Mouse (Mus musculus) skeletal muscle tissue, adult 2 months (tissue): Measurements from ENCODE around the gene Rnasek.
A peak's percentile ranks its signal among the peaks of the same experiment; 100 is the strongest.

Experiments
- DNase-seq: peaks from one replicate; pipeline ENCODE4 v3.0.0-alpha.2; 2012; ENCODE audit warnings: low read depth, low spot score

Gene Rnasek

DNA sequence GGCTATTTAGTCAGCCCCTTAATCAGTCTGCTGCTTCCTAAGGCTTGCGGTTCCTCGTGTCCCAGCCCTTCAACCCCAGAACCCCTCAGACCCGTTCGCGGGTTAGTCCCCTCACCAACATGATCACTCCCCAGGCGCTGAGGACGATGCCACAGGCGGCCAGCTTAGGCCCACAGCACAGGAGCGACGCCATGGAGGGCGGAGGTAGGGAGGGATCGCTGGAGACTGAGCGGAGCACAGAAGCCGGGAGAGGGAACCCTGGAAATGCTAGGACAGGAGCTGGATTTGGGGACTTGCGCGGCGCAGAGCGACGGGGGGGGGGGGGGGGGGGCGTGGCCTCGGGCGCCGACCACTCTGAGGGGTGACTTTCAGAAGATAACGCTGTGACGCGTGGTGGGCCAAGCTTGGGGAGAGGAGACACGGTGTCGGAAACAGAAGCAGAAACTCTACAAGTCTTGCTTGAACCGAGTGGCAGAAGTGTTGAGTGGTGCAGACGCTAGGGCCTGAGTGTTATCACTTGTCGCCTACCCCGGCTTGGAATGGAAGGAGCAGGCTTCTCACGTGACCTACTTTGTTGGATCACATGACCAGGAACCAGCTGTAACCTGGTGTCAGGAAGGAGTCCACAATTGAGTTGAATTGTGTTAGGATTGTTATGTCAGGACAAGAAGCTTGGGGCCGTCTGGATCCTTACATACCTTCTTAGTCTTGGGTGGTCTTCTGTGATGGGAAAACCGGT lies at the start of gene Rnasek, which contains the start of gene Gm21988:
Gene Rnasek (minus strand): TSS at position 302 of the 739 bp plus-strand sequence.
Gene Gm21988 (minus strand): TSS at position 290 of the 739 bp plus-strand sequence.
- peak; percentile 84 for DNase-seq

DNA sequence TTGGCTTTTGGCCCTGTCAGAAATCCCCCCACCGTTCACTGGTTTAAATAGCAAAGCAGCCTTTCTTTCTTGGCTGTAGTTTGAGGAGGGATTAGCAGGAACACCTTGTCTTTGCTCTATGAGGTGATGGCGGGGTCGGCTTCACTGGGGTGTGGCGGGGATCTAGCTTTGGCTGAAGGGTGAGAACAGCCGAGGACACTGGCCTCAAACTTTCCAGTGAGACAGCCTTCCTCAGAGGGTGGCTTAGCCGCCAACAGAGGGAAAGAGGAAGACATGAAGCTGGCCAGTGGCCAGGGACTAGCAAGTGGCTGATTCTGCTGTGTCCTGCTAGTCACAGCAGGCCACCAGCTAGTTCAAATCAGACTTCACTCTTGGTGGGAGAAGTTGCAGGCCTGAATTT lies 49.6 kb upstream of the Rnasek start:
- peak; percentile 66 for DNase-seq

DNA sequence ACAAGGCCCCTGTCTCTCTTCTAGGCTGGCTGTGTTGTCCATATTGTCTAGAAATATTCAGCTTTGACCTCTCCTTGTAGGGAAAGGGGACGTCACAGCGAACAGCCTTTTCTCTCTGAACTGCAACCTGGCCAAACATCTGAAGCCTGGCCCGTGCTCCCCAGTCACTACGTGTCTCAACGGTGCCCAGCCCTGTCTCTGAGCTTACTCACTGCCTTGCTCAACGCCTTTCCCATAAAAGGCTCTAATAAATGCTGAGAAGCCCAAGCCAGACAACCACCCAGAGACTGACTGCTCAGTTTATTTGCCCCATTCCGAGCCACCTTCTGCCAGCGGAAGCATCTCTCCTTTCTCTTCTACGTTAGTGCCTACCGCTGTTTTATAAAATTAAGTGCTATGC lies 48.5 kb upstream of the Rnasek start:
- no peak for DNase-seq

DNA sequence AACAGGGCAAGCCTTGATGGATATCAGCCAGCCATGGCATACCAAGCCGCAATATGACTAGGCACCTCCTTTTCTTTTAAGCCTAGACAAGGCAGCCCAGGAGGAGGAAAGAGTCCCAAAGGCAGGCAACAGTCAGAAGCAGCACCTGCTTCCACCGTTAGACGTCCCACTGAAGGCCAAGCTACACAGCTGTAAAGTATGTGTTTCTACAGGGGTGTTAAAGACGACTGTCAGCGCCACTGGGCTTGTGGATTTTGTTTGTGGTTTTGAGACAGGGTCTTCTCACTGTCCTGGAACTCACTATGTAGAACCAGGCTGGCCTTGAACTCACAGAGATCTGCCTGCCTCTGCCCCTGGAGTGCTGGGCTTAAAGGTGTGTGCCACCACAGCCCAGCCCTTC lies 46.0 kb upstream of the Rnasek start:
- DNase-seq: no peak

DNA sequence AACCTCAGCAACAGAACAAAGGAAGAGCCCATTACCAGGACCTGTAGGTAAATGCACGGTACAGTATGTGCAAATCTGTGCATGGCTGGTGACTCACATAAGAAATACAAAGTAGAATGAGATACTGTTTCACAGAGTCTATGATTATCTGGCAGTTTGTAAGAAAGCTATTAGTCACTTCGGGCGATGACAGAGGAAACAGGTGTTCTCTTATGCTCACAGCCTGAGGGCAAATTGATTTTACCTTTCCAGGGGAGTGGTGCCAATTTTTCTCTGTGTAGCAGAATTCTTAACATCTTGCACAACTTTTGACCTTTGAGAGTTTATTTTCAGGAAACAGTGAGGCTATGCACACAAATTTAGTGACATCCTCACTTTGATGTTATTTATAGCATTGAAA lies 45.1 kb upstream of the Rnasek start:
- DNase-seq: peak; percentile 56

DNA sequence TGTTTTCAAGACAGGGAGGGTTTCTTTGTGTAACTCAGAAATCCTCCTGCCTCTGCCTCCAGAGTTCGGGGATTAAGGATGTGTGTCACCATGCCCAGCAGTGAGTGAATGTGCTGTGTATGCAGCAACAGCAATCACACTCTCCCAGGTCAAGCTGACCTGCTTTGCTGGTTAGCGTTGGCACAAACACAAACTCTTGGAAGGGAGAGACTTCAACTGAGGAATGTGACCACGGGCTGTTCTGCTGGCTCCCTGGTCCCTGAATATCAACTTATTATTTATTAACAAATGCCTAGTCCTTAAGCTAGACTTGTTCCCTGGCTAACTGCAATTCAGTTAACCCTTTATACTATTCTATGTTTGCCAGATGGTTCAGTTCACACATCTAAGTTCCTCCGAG lies 44.0 kb upstream of the Rnasek start:
- DNase-seq: no peak

DNA sequence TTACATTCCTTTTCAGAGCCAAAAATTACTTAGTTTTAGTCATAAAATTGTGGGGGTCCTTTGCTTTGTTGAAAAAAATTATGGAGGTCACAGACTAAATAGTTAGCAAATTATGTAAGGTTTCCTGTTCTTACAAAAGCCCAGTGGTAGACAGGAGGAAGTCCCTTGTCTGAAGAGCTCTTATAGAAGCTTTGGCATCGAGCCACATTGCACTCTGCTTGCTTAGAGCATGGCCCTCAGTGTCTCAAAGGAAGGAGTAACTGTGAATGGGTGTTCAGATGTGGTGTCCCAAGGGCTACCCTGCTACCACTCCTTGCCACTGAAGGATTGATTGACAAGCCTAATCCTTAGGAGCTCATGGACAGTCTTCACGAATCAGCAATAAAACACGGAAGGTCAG lies 40.8 kb upstream of the Rnasek start:
- DNase-seq: no peak

DNA sequence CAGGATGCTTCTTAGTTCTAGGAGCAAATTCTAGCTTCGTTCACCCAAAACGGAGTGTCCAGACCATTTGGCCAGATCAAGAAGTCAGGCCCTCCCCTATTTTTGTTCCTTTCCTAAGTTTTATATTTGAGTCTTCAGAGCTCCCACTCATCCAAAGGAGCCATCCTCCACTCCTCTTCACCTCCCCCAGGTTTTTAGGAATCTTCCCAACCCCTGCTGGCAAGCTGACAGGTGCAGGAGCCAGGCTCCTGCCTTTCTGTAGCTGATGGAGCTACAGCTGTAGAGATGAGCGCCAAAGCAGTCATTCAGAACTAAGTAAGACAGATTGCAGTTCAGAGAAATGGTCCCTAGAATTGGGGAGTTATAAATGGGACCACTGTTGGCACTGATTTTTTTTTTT lies 39.3 kb upstream of the Rnasek start:
- no peak for DNase-seq

DNA sequence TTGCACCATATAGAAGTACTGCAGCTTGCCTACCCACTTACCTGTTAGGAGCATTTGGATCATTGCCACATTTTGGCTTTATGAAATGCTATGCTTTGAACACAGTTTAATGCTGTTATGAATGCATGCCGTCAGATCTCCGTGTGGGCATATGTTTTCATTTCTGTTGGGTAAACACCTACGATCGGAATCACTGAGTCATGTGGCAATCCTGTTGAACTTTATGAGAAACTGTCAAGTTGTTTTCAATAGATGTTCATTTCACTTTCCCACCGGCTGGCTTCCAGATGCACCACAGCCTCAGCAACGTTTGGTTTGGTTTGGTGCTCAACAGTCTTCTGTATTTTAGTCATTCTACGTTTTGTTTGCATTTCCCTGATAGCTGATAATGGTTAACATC lies 32.0 kb upstream of the Rnasek start:
- no peak for DNase-seq

DNA sequence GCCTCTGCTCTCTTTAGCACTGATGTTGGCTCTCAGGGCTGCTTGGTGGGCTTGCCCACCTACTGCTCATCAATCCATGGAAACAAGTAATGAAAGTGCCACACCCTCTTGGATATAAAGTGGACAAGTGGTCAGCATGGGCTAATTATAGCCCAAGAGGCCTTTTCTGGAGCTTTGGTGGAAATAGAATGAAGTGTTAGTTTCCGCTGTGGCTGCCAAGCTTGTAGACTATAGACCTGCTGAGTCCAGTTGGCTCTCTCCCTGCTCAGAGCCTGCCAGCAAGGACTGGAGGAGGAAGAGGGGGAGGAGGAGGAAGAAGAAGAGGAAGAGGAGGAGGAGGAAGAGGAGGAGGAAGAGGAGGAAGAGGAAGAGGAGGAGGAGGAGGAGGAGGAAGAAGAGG lies 26.8 kb upstream of the Rnasek start:
- DNase-seq: peak; percentile 32

DNA sequence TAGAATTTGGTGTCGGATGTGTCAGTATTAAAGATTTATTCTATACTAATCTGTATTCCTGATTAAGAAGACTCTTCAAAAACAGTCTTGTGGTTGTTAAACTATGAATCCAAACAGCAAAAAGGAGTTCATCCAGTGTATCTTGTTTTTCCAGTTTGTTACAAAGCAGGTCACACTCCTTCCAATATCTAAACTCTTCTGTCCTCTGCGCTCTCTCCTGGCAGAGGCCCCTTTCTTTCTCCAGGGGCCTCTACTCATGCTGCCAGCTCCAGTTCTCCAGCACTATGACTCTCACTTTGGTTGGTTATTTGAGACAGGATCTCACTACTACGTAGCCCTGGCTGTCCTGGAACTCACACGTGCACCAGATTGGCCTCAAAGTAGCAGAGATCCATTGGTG lies 26.2 kb upstream of the Rnasek start:
- DNase-seq: no peak

DNA sequence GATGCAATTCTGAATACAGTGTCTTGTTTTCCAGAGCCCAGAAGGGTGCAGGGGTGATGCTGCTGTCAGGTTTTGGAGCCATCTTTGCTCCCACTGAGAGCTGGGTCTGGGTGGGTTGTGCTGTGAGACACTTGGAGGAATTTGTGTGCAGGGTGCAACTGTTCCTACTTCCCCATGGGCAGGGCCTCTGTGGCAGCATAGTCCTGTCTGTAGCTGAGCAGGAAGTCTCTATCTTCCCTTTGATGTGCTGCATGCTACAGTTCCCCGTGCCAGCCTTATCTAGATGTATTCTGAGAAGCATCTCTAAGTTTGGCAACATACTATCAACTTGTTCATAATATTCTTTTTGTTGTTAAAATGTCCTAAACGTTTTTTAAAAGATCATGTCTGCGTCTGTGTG lies 25.6 kb upstream of the Rnasek start:
- no peak for DNase-seq

DNA sequence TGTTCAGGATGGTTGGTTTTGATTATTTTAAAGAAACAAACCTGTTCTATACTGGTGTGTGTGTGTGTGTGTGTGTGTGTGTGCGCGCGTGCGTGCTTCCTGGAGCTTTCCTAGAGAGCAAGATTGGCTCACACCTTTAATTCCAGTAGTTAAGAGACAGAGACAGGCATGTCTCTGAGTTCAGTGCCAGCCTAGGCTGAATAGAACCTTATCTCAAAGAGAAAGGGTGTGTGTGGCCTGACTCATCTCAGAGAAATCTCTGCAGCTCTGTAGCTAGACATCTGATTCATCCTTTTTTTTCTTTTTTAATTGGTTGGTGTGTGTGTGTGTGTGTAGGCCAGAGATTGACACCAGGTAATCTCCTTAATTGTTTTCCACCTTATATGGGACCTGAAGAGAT lies 19.4 kb upstream of the Rnasek start:
- no peak for DNase-seq

DNA sequence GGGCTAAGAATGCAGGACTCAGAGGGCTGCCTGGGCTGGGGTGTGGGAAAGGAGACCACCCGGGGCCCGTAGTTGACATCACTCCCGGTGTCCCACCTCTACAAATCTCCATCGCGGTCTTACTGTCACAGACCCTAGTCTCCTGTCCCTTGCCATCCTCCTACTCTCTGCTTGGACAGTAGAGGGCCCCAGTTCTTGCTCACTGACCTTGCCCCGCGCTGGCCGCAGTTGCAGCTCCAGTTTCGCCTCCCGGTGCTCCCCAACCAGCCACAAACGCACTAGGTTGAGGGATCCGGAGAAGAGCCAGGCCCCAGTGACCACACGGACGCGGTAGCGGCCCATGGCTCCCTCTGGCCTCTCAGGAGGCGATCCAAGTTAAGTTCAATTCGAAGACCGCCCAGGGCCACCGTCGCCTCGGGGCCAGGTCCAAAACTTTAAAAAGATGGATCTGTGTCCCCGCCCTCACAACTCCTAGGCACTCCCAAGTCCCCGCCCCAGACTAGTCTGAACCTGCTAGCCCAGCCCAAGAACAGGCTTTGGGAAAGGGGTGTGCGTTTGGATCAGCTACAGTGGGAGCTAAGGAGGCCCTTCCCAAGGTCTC lies 15.4 kb upstream of the Rnasek start, which contains the start of gene Alox12:
Gene Alox12 (minus strand): TSS at position 423 of the 601 bp plus-strand sequence.
- no peak for DNase-seq

DNA sequence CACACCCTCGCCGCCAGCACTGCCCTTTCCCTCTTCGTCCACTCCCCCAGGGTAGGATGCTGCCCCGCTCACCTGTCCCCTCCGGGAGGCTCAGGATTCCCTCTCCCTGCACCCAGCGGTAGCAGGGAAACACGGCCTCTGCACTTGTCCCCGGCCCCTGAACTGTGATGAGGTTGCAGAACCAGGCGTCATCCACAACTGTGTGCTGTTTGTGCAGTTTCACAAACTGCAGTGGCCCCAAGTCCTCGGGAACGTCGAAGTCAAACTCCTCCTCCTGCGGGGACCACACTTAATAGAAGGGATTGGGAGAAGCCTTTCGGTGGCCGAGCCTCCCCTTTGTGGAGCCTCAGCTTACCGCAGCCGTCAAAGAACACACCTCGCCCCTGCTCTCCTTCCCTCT lies 14.7 kb upstream of the Rnasek start:
- DNase-seq: no peak

DNA sequence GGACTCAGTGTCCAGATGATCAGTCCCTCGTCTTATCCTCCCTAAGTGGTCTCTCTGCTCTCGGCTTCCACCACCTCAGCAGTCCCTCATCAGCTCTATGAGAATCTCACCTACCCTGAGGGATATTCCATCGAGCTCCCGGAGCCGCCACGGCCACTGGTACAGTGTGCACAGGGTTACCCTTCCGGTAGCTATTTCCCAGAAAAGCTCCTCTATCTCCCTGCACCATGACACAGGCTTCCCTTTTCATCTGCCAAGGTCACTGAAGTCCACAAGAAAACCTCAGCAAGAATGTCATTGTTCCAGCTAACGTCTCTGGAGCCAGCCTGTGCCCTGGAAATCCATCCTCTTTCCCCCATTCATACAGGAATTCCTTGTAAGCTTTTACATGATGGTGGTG lies 12.2 kb upstream of the Rnasek start:
- no peak for DNase-seq

DNA sequence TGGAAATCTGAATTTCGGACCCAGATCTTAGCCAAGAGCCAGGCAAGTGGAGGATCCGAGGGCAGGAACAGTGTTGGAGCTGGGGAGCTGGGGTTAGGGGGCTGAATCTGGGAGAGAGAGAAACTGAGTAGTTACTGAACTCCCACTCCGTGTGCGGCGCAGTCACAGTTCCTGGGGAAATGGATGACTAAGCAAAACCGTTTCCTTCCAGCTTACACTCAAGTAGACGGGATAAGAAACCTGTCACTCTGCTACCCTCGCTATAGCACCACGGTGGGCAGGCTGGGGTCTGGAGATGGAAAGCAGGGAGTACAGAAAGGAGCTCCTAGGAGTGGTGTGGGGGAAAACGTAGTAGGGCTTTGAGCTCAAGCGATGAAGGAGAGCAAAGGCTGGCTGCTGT lies 10.5 kb upstream of the Rnasek start:
- no peak for DNase-seq

DNA sequence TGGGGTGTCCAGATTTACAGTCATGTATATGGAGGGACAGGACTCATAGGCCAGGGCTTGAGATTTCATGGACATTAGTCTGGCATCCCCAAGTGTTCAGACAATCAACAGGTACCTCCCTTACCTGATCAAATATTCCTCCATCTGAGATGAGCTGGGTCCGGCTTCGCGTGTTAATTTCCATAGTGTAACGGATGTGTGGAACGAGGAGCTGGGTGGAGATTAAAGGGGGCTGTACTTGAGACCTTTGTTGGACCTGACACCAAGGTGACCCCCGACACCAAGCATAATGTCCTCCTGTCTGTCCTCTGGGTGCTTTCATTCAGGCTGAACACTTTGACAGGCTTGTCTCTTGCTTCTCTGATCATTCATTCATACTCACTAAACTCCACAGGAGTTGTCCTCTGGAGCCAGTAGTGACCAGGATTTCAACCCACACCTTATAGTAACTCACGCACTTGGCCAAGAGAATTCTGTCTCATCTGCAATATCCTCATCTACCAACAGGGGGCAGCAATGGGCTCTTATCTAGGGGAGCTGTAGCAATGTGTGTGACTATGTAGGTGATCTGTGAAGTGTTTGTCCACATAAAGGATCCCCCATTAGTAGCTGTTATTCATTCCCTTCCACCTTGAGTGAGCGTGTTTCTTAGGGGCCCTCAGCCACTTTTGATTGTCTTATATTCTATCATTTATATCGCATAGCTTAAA lies 7.6 kb upstream of the Rnasek start:
- DNase-seq: no peak

DNA sequence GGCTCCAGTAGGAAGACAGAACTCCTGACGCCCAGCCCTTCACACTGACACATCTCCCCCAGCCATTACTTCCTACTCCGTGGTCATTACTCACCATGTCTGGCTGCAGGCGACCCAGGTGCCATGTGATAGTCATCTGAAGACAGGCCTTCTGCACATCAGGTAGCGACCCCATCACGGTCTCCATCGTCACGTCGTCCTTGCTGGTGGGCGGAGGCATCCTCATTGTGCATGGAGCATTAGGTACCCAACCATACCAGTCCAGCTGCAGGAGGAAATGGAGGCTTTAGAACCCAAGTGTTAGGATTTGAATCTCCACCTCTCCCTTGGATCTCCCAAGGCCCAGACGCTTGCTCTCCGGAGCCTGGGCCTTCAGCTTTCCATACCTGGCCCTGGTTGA lies 2.9 kb upstream of the Rnasek start:
- no peak for DNase-seq

DNA sequence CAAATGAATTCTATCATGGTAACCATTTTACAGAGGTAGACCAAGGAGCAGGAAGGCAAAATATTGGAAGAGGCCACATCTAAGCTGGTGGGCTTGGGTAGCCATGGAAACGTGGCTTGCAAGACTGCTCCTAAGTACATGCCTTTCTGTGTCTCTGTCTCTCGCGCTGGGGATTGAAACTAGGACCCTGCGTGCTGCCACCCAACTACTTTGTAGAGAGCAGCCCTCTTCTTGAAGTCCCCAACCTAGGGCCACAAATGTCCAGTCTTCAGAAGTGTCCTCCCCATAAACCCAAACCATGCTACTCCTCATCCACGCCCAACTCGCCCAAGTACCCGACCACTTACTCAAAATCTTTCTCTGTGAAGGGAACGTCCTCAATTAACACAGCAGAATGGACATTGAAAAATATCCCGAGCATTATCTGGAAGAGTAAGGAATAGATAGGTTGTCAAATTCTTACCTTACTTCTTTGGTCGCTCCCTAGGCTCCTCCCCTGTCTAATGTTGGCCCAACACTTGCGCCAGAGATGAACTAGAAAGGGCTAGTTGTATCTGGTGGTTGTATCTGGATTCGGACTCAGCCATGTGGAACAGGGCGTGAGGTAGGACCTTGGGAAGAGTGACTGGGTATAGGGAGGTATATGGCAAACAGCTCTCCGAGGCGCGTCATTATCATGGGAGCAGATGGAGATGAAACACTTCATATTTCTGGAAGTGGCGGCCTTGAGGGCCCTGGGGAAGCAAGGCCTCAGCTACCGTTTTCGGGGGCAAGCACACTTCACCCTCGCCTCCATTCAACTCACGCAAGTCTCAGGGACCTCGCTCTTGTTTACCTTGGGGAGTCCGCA lies 826 bp downstream of the Rnasek start:
- no peak for DNase-seq

DNA sequence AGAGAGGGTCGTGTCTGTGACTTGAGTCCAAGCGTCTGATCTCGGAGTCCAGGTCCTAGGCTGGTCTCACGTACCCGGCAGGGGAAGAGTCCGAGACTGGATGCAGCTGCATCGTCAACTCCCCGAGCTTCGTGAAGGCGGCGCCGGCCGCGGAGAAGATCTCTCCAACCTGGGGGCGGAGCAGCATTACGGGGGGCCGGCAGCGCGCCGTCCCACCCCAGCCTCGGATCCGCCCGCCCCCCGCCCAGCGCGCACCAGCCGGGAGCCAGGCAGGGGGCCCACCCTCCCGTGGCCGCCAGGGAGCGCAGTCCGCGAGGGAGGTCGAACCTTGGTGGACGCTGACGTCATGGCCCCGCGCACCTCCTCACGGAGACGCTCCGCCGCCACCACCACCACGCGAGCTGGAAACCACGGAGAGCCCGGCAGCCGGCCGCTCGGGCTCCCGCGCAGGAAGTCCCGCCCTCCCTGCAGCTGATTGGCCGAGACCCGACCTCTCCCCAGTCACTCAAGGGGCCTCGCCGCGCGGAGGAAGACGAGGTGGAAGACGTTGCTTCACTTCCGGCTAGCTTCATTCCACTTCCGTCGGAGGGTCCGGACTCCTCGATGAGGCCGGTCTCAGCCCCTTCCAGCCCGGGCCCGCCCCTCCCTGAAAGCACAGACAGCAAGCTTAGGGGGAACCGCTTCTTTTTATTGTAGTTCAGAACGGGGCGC lies 2.0 kb downstream of the Rnasek start, which contains the start of gene 0610010K14Rik:
Gene 0610010K14Rik (minus strand): TSS at position 458 of the 711 bp plus-strand sequence.
- peak; percentile 96 for DNase-seq
